Mouse (Mus musculus): ENCODE results near the gene Actr1a. TPM values are rescaled to one million over a fixed set of nuclear protein-coding genes. Genes with fewer than 3 reads are reported as not detected.

Gene Actr1a
- 72.4 and 105 TPM in 2 replicates for polyA plus RNA-seq (2021; fragmentation: Nextera tagmentation)
- long read RNA-seq, experiment 1, transcript Actr1a-201 (11 exons, 2,757 nt) = major isoform, 517 of 608 reads
- long read RNA-seq, experiment 1, partial matches to known transcripts = 50 of 608 reads
- long read RNA-seq, experiment 1, other reads (novel, unspliced or antisense) = 41 of 608 reads
- long read RNA-seq, experiment 2, transcript Actr1a-201 (11 exons, 2,757 nt) = major isoform, 35 of 65 reads
- long read RNA-seq, experiment 2, partial matches to known transcripts = 4 of 65 reads
- long read RNA-seq, experiment 2, other reads (novel, unspliced or antisense) = 25 of 65 reads

DNA sequence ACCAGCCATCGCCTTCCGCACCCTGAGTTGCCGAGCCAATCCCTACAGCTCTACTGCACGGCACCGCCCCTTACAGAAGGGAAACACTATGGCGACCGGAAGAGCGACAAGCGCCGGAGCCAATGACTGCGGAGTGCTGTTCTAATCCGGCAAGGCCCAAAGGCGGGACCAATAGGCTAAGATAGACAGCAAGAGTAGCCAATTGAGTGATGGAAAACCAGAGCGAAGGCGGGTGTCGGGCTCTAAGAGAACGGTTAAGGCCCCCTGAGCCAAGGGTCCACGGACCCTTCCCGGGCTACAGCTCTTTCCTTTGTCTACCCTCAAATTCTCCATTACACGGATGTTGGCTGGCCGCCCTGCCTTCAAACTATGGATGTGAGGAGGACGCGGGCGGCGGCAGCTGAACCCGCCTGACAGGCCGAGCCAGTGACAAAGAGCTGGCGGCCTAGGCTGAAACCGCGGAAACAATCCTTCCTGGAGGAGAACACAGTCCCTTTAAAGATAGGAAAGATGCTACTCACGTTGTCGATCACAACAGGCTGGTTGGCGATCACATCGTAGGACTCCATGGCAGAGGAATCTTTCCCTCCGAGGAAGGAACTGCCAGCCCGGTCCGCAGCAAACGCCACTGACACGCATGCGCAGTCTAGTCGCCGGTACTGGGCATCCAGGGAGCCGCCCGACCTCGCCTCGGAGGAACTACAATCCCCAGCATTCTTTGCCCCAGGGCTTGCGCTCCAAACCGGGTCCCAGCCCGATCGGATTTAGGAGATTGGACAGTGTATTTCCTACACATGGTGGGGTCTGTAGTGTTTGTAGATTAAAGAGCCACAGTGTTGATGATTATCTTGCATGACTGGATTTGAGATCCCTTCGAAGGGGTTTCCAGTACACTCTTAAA, at the start of gene Actr1a:
Gene Actr1a (minus strand): TSS at position 640 of the 901 bp plus-strand sequence.

DNA sequence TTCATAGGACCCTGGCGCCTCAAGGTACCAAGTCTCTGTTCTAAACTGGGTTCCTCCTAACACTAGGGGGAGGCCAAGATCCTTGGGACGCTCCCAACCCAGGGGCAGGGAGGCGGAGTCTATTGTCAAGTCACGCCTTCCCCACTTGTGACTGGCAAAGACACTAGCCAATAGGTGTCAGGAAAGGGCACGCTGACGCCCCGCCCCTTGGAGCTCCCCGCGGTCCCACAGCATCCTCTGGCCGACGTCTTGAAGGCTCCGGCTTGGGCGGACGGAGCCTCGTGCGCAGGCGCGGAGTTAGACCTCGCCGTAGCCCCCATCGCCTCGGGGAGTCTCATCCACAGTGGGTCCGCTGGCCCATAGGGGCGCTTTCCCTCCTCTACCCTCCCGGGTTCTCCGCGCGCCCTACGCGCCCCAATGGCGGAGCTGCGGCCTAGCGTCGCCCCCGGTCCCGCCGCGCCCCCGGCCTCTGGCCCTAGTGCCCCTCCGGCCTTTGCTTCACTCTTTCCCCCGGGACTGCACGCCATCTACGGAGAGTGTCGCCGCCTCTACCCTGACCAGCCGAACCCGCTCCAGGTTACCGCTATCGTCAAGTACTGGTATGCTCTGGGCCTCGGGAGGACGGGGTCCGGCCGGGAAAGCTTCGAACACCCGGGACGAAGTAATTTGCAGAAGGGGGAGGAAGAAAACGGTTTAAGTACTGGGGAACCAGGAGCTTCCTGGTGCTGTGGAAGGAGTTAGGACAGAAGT, 1.3 kb upstream of the Actr1a start, which contains the start of gene Sufu:
Gene Sufu (plus strand): TSS at position 211 of the 750 bp plus-strand sequence.

DNA sequence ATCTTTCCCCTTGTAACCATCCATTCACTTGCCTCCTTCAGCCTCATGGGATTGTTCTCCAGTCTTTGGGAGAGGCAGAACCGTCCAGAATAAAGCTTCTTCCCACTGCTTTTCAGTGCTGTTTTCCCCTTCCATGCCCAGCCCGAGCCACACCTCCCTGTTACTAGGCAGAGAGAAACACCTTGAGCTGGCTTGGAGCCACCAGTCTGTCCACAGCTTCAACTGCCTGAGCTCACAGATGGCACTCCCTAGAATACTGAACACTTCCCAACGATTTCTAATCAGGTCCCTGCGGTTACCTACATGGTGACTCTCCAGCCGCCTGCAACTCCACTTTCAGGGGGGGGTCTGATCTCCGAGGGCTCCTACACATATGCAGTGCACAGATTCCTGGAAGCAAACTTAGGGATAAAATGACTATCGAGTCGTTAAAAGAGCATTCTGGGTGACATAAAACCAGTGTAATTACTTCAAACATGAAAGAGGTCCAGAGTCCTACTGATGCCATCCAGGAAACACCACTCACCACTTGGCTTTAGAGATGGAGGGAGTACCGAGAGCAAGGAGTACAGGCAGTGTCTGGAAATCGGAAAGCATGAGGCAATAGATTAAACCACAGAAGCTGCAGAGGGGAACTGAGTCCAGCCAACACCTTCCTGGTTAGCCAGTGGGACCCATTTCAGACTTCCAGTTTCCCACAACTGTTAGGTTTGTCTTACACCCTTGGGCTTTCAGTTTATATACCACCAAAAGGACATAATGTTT, 45.2 kb downstream of the Actr1a start, which contains the start of gene 2310034G01Rik:
Gene 2310034G01Rik (minus strand): TSS at position 135 of the 765 bp plus-strand sequence.

DNA sequence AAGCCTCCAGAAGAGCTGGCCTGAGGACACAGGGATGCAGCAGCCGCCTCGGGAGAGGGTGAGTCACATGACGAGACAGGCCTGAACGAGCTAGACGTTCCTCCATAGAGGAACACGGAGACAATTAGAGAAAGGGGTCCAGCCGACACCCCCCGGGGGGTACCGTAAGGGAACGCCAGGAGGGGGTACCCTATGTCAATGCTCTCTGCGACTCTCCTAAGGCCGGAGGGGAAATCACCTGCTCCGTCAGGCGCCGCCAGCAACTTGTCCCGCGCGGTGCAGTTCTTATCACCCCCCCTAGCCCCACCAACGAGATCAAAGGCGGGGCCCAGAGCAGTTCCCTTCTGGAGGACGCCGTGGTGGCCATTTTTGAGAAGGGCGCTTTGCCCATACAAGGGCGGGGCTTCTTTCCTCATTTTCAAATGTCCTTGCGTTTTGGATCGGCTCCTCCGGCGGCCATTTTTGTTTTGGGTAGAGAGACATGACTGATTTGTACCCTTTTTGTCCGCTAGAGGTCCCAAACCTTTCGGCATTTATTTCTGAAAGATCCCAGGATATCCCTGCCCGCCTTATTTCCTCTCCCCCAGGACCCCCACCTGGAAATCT, 57.1 kb downstream of the Actr1a start, which contains the start of gene Cuedc2:
Gene Cuedc2 (minus strand): TSS at position 372 of the 606 bp plus-strand sequence.

DNA sequence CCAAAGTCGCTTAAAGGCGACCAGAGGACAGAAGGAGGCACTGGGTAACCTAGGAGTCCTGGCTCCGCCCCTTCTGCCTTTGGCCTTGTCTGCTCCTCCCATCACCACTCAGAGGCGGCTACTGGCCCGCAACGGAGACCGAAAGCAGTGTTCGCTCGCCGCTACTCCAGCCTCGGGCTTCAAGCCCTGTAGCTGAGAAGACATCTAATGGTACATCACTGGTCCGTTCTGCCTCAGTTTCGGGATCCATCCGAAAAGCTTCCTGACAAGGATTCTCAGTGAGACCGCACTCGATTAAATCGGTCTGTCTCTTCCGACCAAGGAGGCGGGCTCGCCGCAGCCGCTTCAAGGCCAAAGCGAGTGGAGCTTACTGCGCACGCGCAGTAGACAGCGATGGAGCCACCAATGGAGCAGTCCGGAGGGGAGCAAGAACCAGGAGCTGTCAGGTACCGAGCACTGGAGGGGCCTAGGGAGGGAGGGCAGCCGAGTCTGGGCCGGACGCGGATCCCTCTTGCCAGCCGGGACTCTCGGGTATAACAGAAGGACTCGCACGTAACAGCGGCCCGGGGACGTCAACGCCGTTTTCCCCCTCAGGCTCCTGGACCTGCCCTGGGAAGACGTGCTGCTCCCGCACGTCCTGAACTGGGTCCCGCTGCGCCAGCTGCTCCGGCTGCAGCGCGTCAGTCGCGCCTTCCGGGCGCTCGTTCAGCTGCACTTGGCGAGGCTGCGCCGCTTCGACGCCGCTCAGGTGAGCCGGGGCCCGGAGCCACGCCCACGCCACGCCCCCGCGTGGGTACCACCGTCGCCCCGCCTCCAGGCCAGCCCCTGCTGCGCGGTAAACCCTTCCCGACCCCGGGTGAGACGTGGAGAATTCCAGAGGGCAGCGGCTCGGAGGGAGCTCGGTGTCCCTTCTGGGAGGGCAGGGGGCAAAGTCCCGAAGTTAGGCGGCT, 67.2 kb downstream of the Actr1a start, which contains the start of gene Fbxl15:
Gene Fbxl15 (plus strand): TSS at position 104 of the 950 bp plus-strand sequence.

Other genes with a start within 250 kb of the Actr1a start
- 0.08 and 0.34 TPM in 2 replicates for gene Pitx3, start 247.4 kb downstream of the Actr1a start, polyA plus RNA-seq (2021; fragmentation: Nextera tagmentation)
- gene Gbf1, start 243.2 kb downstream of the Actr1a start, polyA plus RNA-seq (2021; fragmentation: Nextera tagmentation) = 25.6 and 31.8 TPM in 2 replicates
- 1.7 and 1.9 TPM in 2 replicates for gene Nfkb2, start 91.4 kb downstream of the Actr1a start, polyA plus RNA-seq (2021; fragmentation: Nextera tagmentation)
- 116 and 130 TPM in 2 replicates for gene Psd, start 68.6 kb downstream of the Actr1a start, polyA plus RNA-seq (2021; fragmentation: Nextera tagmentation)
- 56.1 and 72.4 TPM in 2 replicates for gene Fbxl15, start 67.6 kb downstream of the Actr1a start, polyA plus RNA-seq (2021; fragmentation: Nextera tagmentation)
- gene Cuedc2, start 57.0 kb downstream of the Actr1a start, polyA plus RNA-seq (2021; fragmentation: Nextera tagmentation) = 363 and 389 TPM in 2 replicates
- gene Mfsd13a, start 54.6 kb downstream of the Actr1a start, polyA plus RNA-seq (2021; fragmentation: Nextera tagmentation) = 20.1 and 30.8 TPM in 2 replicates
- 1.3 and 1.8 TPM in 2 replicates for gene 2310034G01Rik, start 45.4 kb downstream of the Actr1a start, polyA plus RNA-seq (2021; fragmentation: Nextera tagmentation)
- gene Sufu, start 1.1 kb upstream of the Actr1a start, polyA plus RNA-seq (2021; fragmentation: Nextera tagmentation) = 6.0 and 8.2 TPM in 2 replicates
- gene Trim8, start 106.0 kb upstream of the Actr1a start, polyA plus RNA-seq (2021; fragmentation: Nextera tagmentation) = 10.4 and 50.6 TPM in 2 replicates
- 217 and 306 TPM in 2 replicates for gene Arl3, start 177.4 kb upstream of the Actr1a start, polyA plus RNA-seq (2021; fragmentation: Nextera tagmentation)
- gene Sfxn2, start 177.6 kb upstream of the Actr1a start, polyA plus RNA-seq (2021; fragmentation: Nextera tagmentation) = 0.97 and 1.7 TPM in 2 replicates
- gene Wbp1l, start 203.3 kb upstream of the Actr1a start, polyA plus RNA-seq (2021; fragmentation: Nextera tagmentation) = 4.0 and 4.5 TPM in 2 replicates

Measured in left cerebral cortex, adult 6 months (tissue).